Mouse (Mus musculus): ENCODE measurements at regions not wholly inside any gene's neighbourhood (a gene's known extent, or its start where the extent isn't known, plus 50 kb on each side); places are given as distances from the start of the nearest gene placed in this dataset.

GRCm38 (mm10) chr1:193905711-193906110 is 535.6 kb upstream of the Camk1g start:
- TF ChIP-seq CTCF (IDR thresholded peaks at IDR 0.05; ENCODE audit: low read depth, low read length) (no peak), POLR2A (IDR thresholded peaks at IDR 0.05; ENCODE audit: borderline replicate concordance, low read depth, low read length) (no peak)
